In the genomic region with DNA sequence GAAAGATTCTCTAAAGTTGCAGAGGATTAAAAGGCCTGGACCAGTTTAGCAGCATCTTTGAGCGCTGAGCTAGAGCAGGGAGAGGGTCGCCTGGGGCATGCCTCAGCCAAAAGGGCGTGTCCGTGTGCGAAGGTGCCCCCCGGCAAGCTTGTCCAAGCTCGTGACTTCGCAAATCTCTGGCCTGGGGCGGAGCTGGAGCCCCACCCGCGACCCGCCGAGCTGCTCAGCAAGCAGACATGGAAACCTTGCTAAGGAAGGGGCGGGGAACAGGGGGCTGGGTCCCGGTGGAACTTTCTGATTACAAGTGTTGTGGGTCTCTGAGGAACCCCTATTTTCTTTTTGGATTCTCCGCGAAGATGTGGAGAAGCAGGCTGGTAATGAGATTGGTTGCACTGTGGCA, we compare ENCODE assay signal across 8 mouse cellular contexts.
DNase-seq lines count a peak whose midpoint lies in the region; ATAC-seq and TF ChIP-seq lines count a peak whose summit lies in the region.

No protein-coding gene starts in this region.

- H3K27me3 ChIP-seq in lung, embryonic 16.5 days (ENCODE audit: control insufficient read depth, insufficient read depth, low read depth, low read length): peaks cover 40% of the 10 kb centered on the region
- peaks cover 37% of the 10 kb centered on the region for H3K27me3 ChIP-seq in intestine, embryonic 16.5 days (replicated peaks; ENCODE audit: control insufficient read depth, insufficient read depth, low read length)

- H3K27ac ChIP-seq in lung, embryonic 16.5 days (ENCODE audit: low read length): no peak overlapping the region
- no peak overlapping the region for H3K27ac ChIP-seq in intestine, embryonic 16.5 days (ENCODE audit: low read length)

- peak overlapping the region; percentile 53 for H3K4me3 ChIP-seq in lung, embryonic 16.5 days (ENCODE audit: low read length)
- H3K4me3 ChIP-seq in lung, adult 2 months (replicated peaks; ENCODE audit: extremely low read depth, low read depth, low read length): no peak overlapping the region
- peak overlapping the region; percentile 54 for H3K4me3 ChIP-seq in intestine, embryonic 16.5 days (ENCODE audit: low read length)

- no peak overlapping the region for H3K9ac ChIP-seq in lung, embryonic 16.5 days (ENCODE audit: low read length)
- H3K9ac ChIP-seq in intestine, embryonic 16.5 days (ENCODE audit: low read depth, low read length): no peak overlapping the region

- peaks cover 12% of the 10 kb centered on the region for H3K4me1 ChIP-seq in lung, embryonic 16.5 days (replicated peaks; ENCODE audit: control insufficient read depth, insufficient read depth, low read length)
- no peaks in the 10 kb centered on the region for H3K4me1 ChIP-seq in lung, adult 2 months (ENCODE audit: control insufficient read depth, insufficient read depth, low read length)
- H3K4me1 ChIP-seq in intestine, embryonic 16.5 days (ENCODE audit: control insufficient read depth, insufficient read depth, low read length): peaks cover 8% of the 10 kb centered on the region; the same call in 1 of the 2 replicates

- no peak for TF ChIP-seq CTCF in lung, adult 2 months (IDR thresholded peaks at IDR 0.05; ENCODE audit: insufficient read depth, low read length)

- under 1% methylated on average over 17 of the region's 17 CpGs for WGBS in lung, embryonic 16.5 days
- WGBS in lung, adult 2 months: 2% methylated on average over 17 of the region's 17 CpGs
- 2% methylated on average over 17 of the region's 17 CpGs for WGBS in intestine, embryonic 16.5 days

- TF ChIP-seq POLR2A in lung, adult 2 months (IDR thresholded peaks at IDR 0.05; ENCODE audit: borderline replicate concordance, extremely low read depth, low read depth, low read length): no peak

- no peaks in the 10 kb centered on the region for H3K36me3 ChIP-seq in lung, embryonic 16.5 days (ENCODE audit: control insufficient read depth, insufficient read depth, low read length)
- no peaks in the 10 kb centered on the region for H3K36me3 ChIP-seq in intestine, embryonic 16.5 days (ENCODE audit: control insufficient read depth, insufficient read depth, low read length)

- peak overlapping the region; percentile 69 for H3K4me2 ChIP-seq in lung, embryonic 16.5 days (ENCODE audit: low read depth, low read length)
- H3K4me2 ChIP-seq in intestine, embryonic 16.5 days (ENCODE audit: low read depth, low read length): peak overlapping the region; percentile 80

- no peaks in the 10 kb centered on the region for H3K9me3 ChIP-seq in lung, embryonic 16.5 days (ENCODE audit: control insufficient read depth, low read length)
- no peaks in the 10 kb centered on the region for H3K9me3 ChIP-seq in intestine, embryonic 16.5 days (ENCODE audit: control insufficient read depth, low read length)

- peak; percentile 10 to 22 for DNase-seq in cerebellum, adult 18-20 months
- no peak for DNase-seq in cerebellum, adult 8-10 months
- no peak for DNase-seq in lung, adult 2 months
- DNase-seq in retina, embryonic 14.5 days (ENCODE audit: low spot score): peak; percentile 32
- no peak for DNase-seq in gastrocnemius, adult 8-10 months (ENCODE audit: low spot score in 2 of 2)
- DNase-seq in ovary, postnatal 14 days (ENCODE audit: low spot score): no peak

- no peak for ATAC-seq in lung, embryonic 16.5 days (ENCODE audit: low read depth)
- ATAC-seq in intestine, embryonic 16.5 days: 0 out of 2 replicates have a peak, but pooled peaks have one; percentile 14

Comparison
In these comparisons a context has a peak if more than half of its experiments do, and no peak if none do; other contexts are left out.
1. DNase-seq: peak in cerebellum, adult 18-20 months (2 of 2) and retina, embryonic 14.5 days (single experiment); none in cerebellum, adult 8-10 months (single experiment), lung, adult 2 months (single experiment), gastrocnemius, adult 8-10 months (0 of 2) and ovary, postnatal 14 days (single experiment).